Mouse (Mus musculus) hindbrain, embryonic 10.5 days (tissue): ENCODE measurements around the gene Atad5. TPM values are rescaled to one million over a fixed set of nuclear protein-coding genes. Genes with fewer than 3 reads are reported as not detected.
"Not testable (repeated sequence)": the region's sequence is repeated elsewhere in the genome, so short reads cannot be mapped to it uniquely, and the experiment has no call there.

Experiments used
- DNase-seq: peaks from one replicate; pipeline ENCODE4 v3.0.0-alpha.2; 2017; ENCODE audit warnings: low spot score
- H3K27ac ChIP-seq: fragments of 300-500 bp; sonication (generic); 2 replicates; pipeline ENCODE4 v1.5.1; 2016; ENCODE audit warnings: mild to moderate bottlenecking, moderate library complexity
- H3K27me3 ChIP-seq: fragments of 300-500 bp; sonication (generic); 2 replicates; pipeline ENCODE4 v1.6.1; 2016; ENCODE audit warnings: mild to moderate bottlenecking; ENCODE audit not compliant: poor library complexity, insufficient read depth, severe bottlenecking
- H3K36me3 ChIP-seq: fragments of 300-500 bp; sonication (generic); 2 replicates; pipeline ENCODE4 v1.6.1; 2016; ENCODE audit warnings: mild to moderate bottlenecking, moderate library complexity
- H3K4me1 ChIP-seq: fragments of 300-500 bp; sonication (generic); replicated peaks from 2 replicates; pipeline ENCODE4 v1.6.1; 2016; ENCODE audit warnings: mild to moderate bottlenecking
- H3K4me3 ChIP-seq: fragments of 300-500 bp; sonication (generic); 2 replicates; pipeline ENCODE4 v1.5.1; 2016; ENCODE audit warnings: mild to moderate bottlenecking, moderate library complexity
- H3K9me3 ChIP-seq: fragments of 300-500 bp; sonication (generic); 2 replicates; pipeline ENCODE4 v1.6.1; 2016; ENCODE audit warnings: mild to moderate bottlenecking, moderate library complexity
- WGBS: fragments of 180-500 bp; shearing (Covaris S2); methylation state at CpG from one replicate; pipeline ENCODE4 v1.1.7; 2016; 5-methylcytosine and 5-hydroxymethylcytosine counted together
- polyA plus RNA-seq: library from polyadenylated mRNA; unstranded; fragments of >200 nt; fragmentation: Nextera tagmentation; extraction: Ambion mirVana; gene quantifications from 2 replicates; pipeline ENCODE4 v1.2.1, GENCODE M21; 2016

The Atad5 gene
- 11.5 and 16.2 TPM in 2 replicates for polyA plus RNA-seq

DNA sequence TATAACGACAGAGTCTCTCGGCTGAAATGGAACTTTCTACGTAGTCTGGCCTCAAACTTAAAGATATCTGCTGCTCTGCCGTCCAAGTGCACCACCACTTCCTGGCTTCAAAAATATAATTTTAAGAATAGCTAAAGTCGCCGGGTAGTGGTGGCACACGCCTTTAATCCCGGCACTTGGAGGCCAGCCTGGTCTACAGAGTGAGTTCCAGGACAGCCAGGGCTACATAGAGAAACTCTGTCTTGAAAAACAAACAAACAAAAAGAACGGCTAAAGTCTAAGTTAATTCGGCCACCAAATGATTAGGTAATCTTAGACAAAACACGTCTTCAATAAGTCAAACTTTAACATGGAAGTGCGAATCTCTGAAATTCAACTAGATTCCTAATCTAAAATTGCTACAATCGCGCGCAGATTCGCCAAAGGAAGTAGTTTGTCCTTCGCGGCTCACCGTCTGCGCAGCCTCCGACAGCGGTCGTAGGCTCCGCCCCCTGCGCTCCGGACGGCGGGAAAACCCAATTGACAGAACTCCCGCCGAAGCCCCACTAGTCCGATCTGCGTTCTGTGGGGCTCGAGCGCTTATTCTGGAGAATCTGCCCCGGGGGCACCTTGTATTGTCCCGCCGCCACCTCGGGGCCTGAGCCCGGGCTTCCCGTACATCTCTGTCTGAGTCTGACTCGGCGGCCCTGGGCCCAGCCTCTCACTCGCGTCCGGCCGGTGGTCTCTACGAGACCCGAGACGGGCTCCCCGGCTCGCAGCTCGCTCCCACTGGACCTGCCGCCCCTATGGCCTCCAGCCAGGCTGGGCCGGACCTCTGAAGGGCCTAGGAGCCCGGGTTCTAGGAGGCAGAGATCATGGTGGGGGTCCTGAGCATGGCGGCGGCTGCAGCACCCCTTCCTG is at the start of gene Atad5:
Gene Atad5, plus strand, starts transcription at position 484 of the 900 bp plus-strand sequence.
- WGBS = 6% methylated on average over 57 of the region's 57 CpGs
- H3K36me3 ChIP-seq = peaks cover 14% of the 10 kb centered on the region
- DNase-seq = peak; percentile 88
- peaks cover 13% of the 10 kb centered on the region for H3K4me1 ChIP-seq
- peak within 1 kb of the TSS; percentile 92 for H3K27ac ChIP-seq
- no peaks in the 10 kb centered on the region for H3K9me3 ChIP-seq
- H3K27me3 ChIP-seq = no peaks in the 10 kb centered on the region
- peak within 1 kb of the TSS; percentile 96 for H3K4me3 ChIP-seq

- Histone ChIP-seq H3K27ac (no peak overlapping the region), H3K27me3 (no peaks in the 10 kb centered on the region), H3K4me1 (no peaks in the 10 kb centered on the region), H3K36me3 (peaks cover 20% of the 10 kb centered on the region), H3K9me3 (no peaks in the 10 kb centered on the region), H3K4me3 (no peak overlapping the region)
- DNase-seq = peak; percentile 29
- WGBS = 53% methylated on average over 10 of the region's 10 CpGs
Measured at GRCm38 (mm10) chr11:80042615-80043418, 46.4 kb upstream of the Atad5 start.

GRCm38 (mm10) chr11:80043419-80043817 is 45.8 kb upstream of the Atad5 start:
- H3K9me3 ChIP-seq = no peaks in the 10 kb centered on the region
- H3K27me3 ChIP-seq = no peaks in the 10 kb centered on the region
- no peak overlapping the region for H3K4me3 ChIP-seq
- no peaks in the 10 kb centered on the region for H3K4me1 ChIP-seq
- 91% methylated on average over 8 of the region's 8 CpGs for WGBS
- peaks cover 25% of the 10 kb centered on the region for H3K36me3 ChIP-seq
- no peak overlapping the region for H3K27ac ChIP-seq
- DNase-seq = no peak

DNA sequence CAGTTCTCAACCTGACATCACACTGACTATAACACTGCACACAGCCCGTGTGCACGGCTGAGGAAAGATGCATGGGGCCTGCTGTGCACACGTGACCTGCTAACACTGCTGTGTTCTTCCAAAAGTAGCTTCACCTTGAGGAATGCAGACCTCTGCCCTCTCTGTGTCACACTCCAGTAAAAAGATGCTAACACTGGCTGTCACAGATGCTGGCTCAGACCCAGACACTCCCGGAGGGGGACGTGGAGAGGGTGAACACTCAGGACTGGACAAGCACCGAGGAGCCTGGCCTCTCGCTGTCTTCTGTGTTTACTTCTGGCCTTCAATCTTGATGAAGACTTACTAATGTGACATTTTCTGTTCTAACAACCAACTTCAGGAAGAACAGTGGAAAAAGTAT is 42.3 kb upstream of the Atad5 start:
- no peak overlapping the region for H3K4me3 ChIP-seq
- WGBS = 89% methylated on average over 7 of the region's 7 CpGs
- H3K27ac ChIP-seq = no peak overlapping the region
- no peak for DNase-seq
- no peaks in the 10 kb centered on the region for H3K4me1 ChIP-seq
- H3K27me3 ChIP-seq = no peaks in the 10 kb centered on the region
- H3K36me3 ChIP-seq = peaks cover 43% of the 10 kb centered on the region
- no peaks in the 10 kb centered on the region for H3K9me3 ChIP-seq

GRCm38 (mm10) chr11:80050088-80050487 is 39.1 kb upstream of the Atad5 start:
- Histone ChIP-seq H3K27me3 (no peaks in the 10 kb centered on the region), H3K36me3 (peaks cover 65% of the 10 kb centered on the region), H3K27ac (no peak overlapping the region), H3K4me1 (no peaks in the 10 kb centered on the region), H3K4me3 (no peak overlapping the region), H3K9me3 (no peaks in the 10 kb centered on the region)
- WGBS = 66% methylated on average over 2 of the region's 2 CpGs
- DNase-seq = no peak

- WGBS = 78% methylated on average over 7 of the region's 7 CpGs
- Histone ChIP-seq H3K9me3 (no peaks in the 10 kb centered on the region), H3K36me3 (peaks cover 77% of the 10 kb centered on the region), H3K27ac (no peak overlapping the region), H3K4me3 (no peak overlapping the region), H3K27me3 (no peaks in the 10 kb centered on the region), H3K4me1 (no peaks in the 10 kb centered on the region)
- DNase-seq = no peak
Measured at GRCm38 (mm10) chr11:80052456-80052855, 36.7 kb upstream of the Atad5 start.

DNA sequence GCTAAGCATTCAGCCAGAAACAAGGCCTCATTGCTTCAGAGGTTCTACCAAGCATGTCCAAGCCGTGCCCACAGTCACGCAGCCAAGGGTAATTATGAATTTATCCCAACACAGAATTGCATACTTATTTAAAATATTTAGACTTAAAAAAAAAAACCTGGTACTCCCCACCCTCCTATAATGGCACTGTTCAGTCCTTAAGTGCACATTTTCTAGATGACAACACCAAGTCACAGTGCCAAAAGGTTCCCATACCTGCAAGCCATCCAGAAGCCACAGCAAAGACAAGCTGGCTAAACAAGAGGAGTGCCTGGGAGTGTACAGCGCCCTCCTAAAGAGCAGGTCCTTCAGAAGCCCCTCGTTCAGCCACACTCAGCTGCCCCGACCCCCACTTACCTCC is 36.0 kb upstream of the Atad5 start:
- H3K27me3 ChIP-seq = no peaks in the 10 kb centered on the region
- H3K4me1 ChIP-seq = no peaks in the 10 kb centered on the region
- H3K9me3 ChIP-seq = no peaks in the 10 kb centered on the region
- no peak overlapping the region for H3K4me3 ChIP-seq
- peaks cover 78% of the 10 kb centered on the region for H3K36me3 ChIP-seq
- 89% methylated on average over 5 of the region's 5 CpGs for whole genome bisulfite sequencing
- no peak for DNase-seq
- H3K27ac ChIP-seq = no peak overlapping the region

DNA sequence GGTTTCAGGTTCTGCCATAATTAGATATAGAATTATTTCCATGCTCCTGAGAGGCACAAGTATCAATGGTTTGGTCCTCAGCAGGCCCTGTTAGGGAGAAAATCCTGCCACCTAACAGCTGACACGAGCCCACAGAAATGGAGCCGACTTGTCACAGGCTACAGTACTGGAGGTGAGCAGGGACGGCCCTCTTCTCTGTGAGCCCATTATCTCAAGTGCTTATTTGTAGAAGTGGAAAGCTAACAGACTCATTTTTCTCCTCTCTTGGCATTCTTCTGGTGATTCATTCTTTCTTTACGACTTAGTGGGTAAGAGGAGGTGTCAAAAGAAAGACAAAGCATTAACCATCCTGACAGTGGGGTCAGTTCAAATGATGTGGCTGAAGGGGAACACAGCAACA is 34.5 kb upstream of the Atad5 start:
- Histone ChIP-seq H3K4me1 (no peaks in the 10 kb centered on the region), H3K36me3 (peaks cover 78% of the 10 kb centered on the region), H3K27me3 (no peaks in the 10 kb centered on the region), H3K27ac (no peak overlapping the region), H3K9me3 (no peaks in the 10 kb centered on the region), H3K4me3 (no peak overlapping the region)
- DNase-seq = no peak
- 88% methylated on average over 4 of the region's 4 CpGs for WGBS

GRCm38 (mm10) chr11:80056141-80056540 is 33.1 kb upstream of the Atad5 start:
- Histone ChIP-seq H3K9me3 (no peaks in the 10 kb centered on the region), H3K27ac (no peak overlapping the region), H3K36me3 (peaks cover 86% of the 10 kb centered on the region), H3K4me3 (no peak overlapping the region), H3K4me1 (no peaks in the 10 kb centered on the region), H3K27me3 (no peaks in the 10 kb centered on the region)
- DNase-seq = no peak
- WGBS = 96% methylated on average over 9 of the region's 9 CpGs

GRCm38 (mm10) chr11:80062159-80062558 is 27.0 kb upstream of the Atad5 start:
- WGBS = 86% methylated on average over 4 of the region's 4 CpGs
- Histone ChIP-seq H3K4me3 (no peak overlapping the region), H3K36me3 (peaks cover 62% of the 10 kb centered on the region), H3K27me3 (no peaks in the 10 kb centered on the region), H3K9me3 (no peaks in the 10 kb centered on the region), H3K4me1 (no peaks in the 10 kb centered on the region), H3K27ac (no peak overlapping the region)
- DNase-seq = no peak

DNA sequence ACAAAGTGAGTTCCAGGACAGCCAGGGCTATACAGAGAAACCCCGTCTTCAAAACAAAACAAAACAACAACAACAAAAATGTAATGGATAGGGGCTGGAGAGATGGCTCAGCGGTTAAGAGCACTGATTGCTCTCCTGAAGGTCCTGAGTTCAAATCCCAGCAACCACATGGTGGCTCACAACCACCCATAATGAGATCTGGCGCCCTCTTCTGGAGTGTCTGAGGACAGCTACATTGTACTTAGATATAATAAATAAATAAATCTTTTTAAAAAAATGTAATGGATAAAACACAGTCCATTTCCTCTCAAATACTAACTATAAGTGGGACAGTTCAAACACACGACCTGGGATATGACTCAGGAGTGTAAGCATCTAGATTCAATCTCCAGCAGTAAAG is 22.8 kb upstream of the Atad5 start:
- not testable (repeated sequence) for H3K4me1 ChIP-seq, H3K27me3 ChIP-seq, H3K9me3 ChIP-seq, H3K4me3 ChIP-seq, H3K27ac ChIP-seq, DNase-seq
- H3K36me3 ChIP-seq = peaks cover 25% of the 10 kb centered on the region
- WGBS = 83% methylated on average over 4 of the region's 4 CpGs

DNA sequence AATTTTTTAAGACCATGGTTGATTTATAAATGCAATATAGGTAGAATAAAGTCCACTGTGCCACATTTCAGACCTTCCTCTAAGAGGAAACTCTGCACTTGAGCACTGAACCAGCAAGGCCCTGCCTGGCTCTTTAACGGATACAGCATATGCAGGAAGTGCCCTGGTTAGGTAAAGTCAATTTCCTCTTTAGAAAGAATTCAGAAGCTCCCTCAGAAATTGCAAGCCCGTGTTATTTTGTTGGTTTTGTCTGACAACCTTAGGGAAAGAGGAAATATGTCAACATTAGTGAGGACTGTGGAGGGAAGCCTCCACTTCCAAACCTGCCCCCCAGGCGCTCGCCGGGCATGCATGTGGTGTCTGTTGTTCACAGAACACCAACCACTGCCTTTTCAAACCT is 21.6 kb upstream of the Atad5 start:
- WGBS = 95% methylated on average over 5 of the region's 5 CpGs
- Histone ChIP-seq H3K27me3 (no peaks in the 10 kb centered on the region), H3K9me3 (no peaks in the 10 kb centered on the region), H3K4me3 (no peak overlapping the region), H3K36me3 (peaks cover 13% of the 10 kb centered on the region), H3K4me1 (no peaks in the 10 kb centered on the region), H3K27ac (no peak overlapping the region)
- DNase-seq = no peak

- H3K27ac ChIP-seq = no peak overlapping the region
- H3K27me3 ChIP-seq = no peaks in the 10 kb centered on the region
- no peak for DNase-seq
- H3K4me3 ChIP-seq = no peak overlapping the region
- no peaks in the 10 kb centered on the region for H3K9me3 ChIP-seq
- H3K36me3 ChIP-seq = 0 out of 2 replicates have a peak, but pooled peaks cover 2% of the 10 kb centered on the region
- H3K4me1 ChIP-seq = no peaks in the 10 kb centered on the region
- 94% methylated on average over 3 of the region's 3 CpGs for WGBS
Measured at GRCm38 (mm10) chr11:80069815-80070214, 19.4 kb upstream of the Atad5 start.
